Mouse (Mus musculus) spleen, postnatal 4 days (tissue): ENCODE results near the gene Atn1.
"Not testable (repeated sequence)": the region's sequence is repeated elsewhere in the genome, so short reads cannot be mapped to it uniquely, and the experiment has no call there.

Experiments used
- DNase-seq, 2 experiments: peaks; one replicate each; pipeline ENCODE4 v3.0.0; 2022; ENCODE audit warnings: low spot score in 2 of 2

Gene Atn1

GRCm38 (mm10) chr6:124755831-124756595 is at the start of gene Atn1, which contains the start of gene Gm45234:
TSS of gene Atn1 (minus strand) at chr6:124756524.
TSS of gene Gm45234 (minus strand) at chr6:124756021.
- peak in 1 of 2 experiments; percentile 73 for DNase-seq

- DNase-seq: peak; percentile 84 to 89
These were observed 49.3 kb upstream of the Atn1 start for GRCm38 (mm10) chr6:124805341-124806321.

GRCm38 (mm10) chr6:124804341-124804740 is 48.0 kb upstream of the Atn1 start:
- DNase-seq: no peak

- DNase-seq: not testable (repeated sequence)
These were observed 47.4 kb upstream of the Atn1 start for GRCm38 (mm10) chr6:124803691-124804090.

- DNase-seq: no peak
These were observed 46.7 kb upstream of the Atn1 start for GRCm38 (mm10) chr6:124803061-124803460.

GRCm38 (mm10) chr6:124802400-124802799 is 46.1 kb upstream of the Atn1 start:
- not testable (repeated sequence) for DNase-seq

GRCm38 (mm10) chr6:124796200-124796599 is 39.9 kb upstream of the Atn1 start:
- no peak for DNase-seq

- no peak for DNase-seq
These were observed 39.5 kb upstream of the Atn1 start for GRCm38 (mm10) chr6:124795781-124796180.

- no peak for DNase-seq
These were observed 35.6 kb upstream of the Atn1 start for GRCm38 (mm10) chr6:124791911-124792310.

GRCm38 (mm10) chr6:124790121-124790520 is 33.8 kb upstream of the Atn1 start:
- no peak for DNase-seq

GRCm38 (mm10) chr6:124789519-124789918 is 33.2 kb upstream of the Atn1 start:
- DNase-seq: no peak

- DNase-seq: no peak
These were observed 31.4 kb upstream of the Atn1 start for GRCm38 (mm10) chr6:124787722-124788121.

- DNase-seq: no peak
These were observed 30.6 kb upstream of the Atn1 start for GRCm38 (mm10) chr6:124786756-124787420.

- no peak for DNase-seq
These were observed 26.1 kb upstream of the Atn1 start for GRCm38 (mm10) chr6:124782436-124782835.

GRCm38 (mm10) chr6:124780917-124781316 is 24.6 kb upstream of the Atn1 start:
- DNase-seq: no peak

- DNase-seq: no peak
These were observed 23.7 kb upstream of the Atn1 start for GRCm38 (mm10) chr6:124779984-124780416.

- no peak for DNase-seq
These were observed 23.1 kb upstream of the Atn1 start, which contains the start of gene Lrrc23 for GRCm38 (mm10) chr6:124779222-124779983. TSS of gene Lrrc23 (minus strand) at chr6:124779727.

GRCm38 (mm10) chr6:124770511-124770910 is 14.2 kb upstream of the Atn1 start:
- no peak for DNase-seq

- DNase-seq: no peak
These were observed 13.7 kb upstream of the Atn1 start for GRCm38 (mm10) chr6:124770013-124770412.

- DNase-seq: peak in 1 of 2 experiments; percentile 62
These were observed 12.9 kb upstream of the Atn1 start, which contains the start of gene Eno2 for GRCm38 (mm10) chr6:124769101-124769765. TSS of gene Eno2 (minus strand) at chr6:124769673.
